Mouse (Mus musculus) v-Abl transformed pro-B cells (cell line): ENCODE results near the gene Ift22.
"Not testable (repeated sequence)": the region's sequence is repeated elsewhere in the genome, so short reads cannot be mapped to it uniquely, and the experiment has no call there.

Experiments
- in situ Hi-C, 2 experiments: fragments of 400-800 bp; cut with MboI; formaldehyde crosslinking; loops; one replicate each; pipeline ENCODE4 v1.15.1; 2025; ENCODE audit not compliant: unreplicated experiment in 2 of 2

Ift22 gene

GRCm38 (mm10) chr5:136942781-136943180, 34.8 kb downstream of the Ift22 start:
- in situ Hi-C loops: no loop called here

DNA sequence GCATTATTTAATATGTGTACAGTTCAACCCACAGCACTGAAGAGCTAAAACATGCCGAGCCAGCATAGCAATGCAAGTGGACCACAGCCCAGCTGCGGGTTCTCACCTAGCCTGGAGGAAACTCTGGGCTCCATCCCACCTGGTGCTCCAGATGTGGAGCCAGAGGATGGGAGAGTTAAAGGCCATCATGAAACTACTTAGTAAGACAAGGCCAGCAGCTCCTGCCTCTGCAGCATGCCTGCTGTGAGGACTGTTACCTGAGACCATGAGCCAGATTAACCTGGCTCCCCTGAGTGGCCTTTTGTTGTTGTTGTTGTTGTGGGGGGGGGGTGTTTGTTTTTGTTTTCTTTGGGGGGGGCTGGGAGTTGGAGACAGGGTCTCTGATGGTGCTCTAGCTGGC, 35.4 kb downstream of the Ift22 start:
- in situ Hi-C loops: no loop called here

GRCm38 (mm10) chr5:136945084-136945483, 37.1 kb downstream of the Ift22 start:
- in situ Hi-C loops: no loop called here

- in situ Hi-C loops: no loop called here
These were observed 39.9 kb downstream of the Ift22 start for GRCm38 (mm10) chr5:136947874-136948273.

GRCm38 (mm10) chr5:136949551-136950336, 41.8 kb downstream of the Ift22 start:
- in situ Hi-C loops: not testable (repeated sequence)

DNA sequence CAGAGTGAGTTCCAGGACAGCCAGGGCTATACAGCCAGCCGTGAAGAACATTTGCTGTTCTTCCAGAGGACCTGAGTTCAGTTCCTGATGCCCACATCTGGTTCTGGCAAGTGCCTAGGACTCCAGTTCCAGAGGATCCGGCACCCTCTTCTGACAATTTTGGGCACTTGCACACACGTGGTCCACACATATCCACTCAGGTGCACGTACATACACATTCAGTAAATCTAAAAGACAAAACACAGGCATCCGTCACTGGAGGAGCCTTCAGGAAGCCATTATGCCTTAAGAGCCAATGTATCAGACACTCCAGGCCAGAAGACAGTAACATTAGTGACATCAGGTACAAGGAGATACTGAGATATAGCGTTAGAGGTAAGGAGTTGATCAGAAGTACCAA, 42.6 kb downstream of the Ift22 start:
- in situ Hi-C loops: no loop called here

DNA sequence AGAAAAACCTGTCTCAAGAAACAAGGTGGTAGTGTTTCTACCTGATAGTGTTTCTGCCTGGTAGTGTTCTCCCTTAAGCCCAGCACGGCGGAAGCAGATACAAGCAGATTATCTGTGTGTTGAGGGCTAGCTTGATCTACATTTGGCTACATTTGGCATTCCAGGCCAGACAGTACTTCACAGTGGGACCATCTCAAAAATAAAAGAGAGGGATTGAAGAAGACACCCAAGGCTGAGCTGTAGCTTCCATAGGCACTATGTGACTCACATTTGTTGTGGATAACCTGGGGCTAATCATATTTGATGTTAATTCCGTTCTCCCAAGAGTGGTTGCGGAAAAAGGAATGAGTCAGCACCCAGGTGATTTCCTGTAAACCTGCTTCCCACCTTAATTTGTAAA, 44.2 kb downstream of the Ift22 start:
- in situ Hi-C loops: no loop called here

DNA sequence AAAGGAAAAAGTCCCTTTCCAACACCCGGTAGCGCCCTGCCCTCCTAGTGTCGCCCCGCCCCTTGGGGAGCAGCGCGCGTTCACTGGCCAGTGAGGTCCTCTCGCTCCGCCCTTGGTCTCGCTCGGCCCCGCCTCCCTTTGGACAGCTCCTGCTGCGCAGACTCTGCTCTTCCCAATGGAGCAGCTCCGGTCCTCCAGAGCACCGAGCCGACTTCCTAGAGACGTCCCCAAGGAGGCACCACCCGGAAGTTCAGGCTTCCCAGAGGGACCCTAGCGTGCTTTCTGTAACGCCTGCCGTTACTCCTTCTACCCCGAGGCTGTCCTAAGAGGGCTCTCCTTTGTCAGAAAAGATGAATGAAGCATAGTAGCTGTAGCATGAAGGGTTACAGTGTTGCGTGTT, 45.1 kb downstream of the Ift22 start, which contains the start of gene Fis1:
Gene Fis1, plus strand, starts transcription at position 261 of the 400 bp plus-strand sequence.
- in situ Hi-C loops: no loop called here

DNA sequence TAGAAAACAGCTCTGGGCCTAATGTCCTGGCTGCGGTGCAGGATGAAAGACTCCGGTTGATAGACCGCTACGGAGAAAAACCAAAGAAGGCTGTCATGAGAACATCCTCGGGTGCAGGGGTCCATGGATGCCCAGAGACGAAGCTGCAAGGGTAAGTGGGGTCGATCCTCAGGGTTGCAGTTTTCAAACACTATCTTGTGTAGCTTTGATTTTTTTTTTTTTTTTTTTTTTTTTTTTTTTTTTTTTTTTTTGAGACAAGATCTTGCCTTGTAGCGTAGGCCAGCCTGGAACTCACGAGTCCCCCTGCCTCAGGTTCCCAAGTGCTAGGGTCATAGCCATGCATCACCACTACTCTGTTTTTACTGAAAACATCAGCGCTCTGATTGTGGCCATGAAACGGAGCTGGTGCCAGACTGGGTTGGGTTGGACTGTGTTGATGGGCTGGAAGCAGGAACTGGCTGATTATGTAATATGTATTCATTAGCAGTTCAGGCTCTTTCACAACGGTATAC, 45.5 kb downstream of the Ift22 start:
- in situ Hi-C loops: no loop called here

GRCm38 (mm10) chr5:136955622-136956021, 47.7 kb downstream of the Ift22 start:
- in situ Hi-C loops: no loop called here

DNA sequence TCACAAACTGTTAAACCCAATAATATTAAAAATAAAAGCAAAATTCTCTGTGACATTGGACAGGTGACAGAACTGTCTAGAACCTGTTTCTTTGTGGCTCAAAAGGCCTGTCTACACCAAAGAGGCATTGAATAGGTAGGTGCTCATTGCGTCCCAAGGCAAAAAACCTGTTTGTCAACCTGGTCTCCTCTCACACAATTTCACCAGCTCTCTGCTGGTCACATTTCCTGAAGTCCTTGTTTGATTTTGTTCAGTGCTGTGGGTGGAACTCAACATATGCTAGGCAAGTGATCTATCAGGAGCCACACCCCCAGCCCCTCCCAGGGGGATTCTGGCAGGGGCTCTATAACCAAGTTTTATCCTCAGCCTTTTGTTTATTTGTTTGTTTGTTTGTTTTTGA, 49.3 kb downstream of the Ift22 start:
- in situ Hi-C loops: no loop called here

DNA sequence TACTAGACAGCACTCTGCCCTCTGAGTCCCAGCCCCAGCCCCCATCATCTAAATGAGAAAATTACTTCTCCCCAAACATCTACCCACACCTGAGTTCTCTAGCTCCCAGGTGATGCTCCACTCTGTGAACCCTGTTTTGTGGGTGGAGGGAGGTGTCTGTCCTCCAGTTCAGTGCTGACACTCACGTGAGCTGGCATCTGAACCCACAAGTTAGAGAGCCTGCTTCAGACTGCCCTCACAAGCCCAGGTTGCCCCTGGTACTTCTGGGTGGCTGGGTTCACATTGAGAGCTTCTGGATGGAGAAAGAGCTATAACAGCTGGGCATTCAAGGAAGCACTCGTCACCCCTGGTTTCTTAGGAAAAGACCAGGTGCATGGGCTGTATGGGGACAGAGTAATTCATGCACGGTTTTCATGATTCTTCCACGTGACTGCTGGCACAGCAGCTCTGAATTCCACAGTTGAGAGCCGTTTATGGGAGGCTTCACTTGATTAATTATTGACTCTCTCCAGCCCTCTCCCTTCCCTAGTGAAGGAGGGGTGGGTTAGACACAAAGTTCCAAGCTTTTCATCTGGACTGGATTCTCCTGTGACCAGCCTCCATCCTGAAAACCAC, 51.1 kb downstream of the Ift22 start:
- in situ Hi-C loops: no loop called here

DNA sequence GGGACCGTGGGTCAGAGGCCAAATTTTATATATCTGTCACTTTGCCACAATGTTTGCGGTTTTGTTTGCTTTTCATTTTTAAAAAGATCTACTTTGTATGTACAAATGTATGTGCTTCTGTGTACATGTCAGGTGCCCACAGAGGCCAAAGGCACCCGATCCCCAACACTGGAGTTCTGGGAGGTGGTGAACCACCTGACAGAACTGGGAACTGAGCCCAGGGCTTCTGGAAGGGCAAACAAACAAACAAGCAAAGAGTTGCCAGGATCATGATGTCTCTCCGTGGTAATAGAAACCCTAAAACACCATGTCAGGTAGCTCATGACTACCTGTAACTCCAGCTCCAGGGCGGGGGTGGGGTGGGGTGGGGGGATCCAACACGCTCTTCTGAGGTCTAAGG, 52.1 kb downstream of the Ift22 start:
- in situ Hi-C loops: no loop called here

DNA sequence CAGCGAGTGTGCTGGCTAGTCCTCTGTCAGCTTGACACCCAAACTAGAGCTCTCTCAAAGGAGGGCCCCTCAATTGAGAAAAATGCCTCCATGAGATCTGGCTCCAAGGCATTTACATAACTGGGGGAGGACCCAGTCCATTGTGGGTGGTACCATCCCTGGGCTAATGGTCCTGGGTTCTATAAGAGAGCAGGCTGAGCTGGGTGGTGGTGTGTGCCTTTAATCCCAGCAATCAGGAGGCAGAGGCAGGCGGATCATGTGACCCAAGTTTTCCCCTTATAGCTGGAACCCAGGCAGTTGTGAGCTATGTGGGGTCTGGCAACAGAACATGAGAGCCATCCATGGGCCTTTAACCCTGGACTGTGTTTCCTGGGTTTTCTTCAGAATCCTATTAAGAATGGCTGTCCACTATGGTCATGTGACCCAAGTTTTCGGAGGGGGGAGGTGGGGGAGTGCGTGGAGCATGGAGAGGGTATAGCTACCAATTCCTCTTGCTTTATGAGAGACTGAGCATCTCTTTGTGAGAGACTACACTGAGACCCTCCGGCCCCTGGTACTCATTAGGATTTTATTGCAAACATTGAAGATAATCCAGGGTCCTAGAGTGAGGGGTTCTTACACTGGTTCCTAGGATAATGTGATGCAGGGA, 53.5 kb downstream of the Ift22 start:
- in situ Hi-C loops: no loop called here

DNA sequence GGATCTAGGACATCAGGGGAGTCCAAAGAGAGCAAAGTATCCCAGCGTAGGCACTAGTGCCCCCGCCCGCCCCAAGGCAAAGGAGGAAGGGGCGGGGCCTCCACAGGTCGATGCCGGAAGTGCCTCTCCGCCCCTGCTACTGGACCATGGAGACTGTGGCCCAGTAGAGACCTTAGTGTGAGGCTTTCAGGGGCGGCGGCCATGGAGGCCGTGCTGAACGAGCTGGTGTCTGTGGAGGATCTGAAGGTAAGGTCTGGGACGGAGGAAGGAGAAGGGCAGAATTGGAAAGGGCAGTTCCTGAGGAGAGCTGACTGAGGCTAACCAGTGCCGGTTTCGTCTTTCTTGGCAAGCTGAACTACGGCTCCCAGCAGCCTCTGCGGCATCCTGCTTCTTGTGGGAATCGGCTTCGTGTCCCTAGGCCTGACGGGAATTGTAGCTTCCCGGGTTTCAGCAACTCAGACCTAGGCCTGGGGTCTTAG, 54.1 kb downstream of the Ift22 start:
- in situ Hi-C loops: no loop called here

DNA sequence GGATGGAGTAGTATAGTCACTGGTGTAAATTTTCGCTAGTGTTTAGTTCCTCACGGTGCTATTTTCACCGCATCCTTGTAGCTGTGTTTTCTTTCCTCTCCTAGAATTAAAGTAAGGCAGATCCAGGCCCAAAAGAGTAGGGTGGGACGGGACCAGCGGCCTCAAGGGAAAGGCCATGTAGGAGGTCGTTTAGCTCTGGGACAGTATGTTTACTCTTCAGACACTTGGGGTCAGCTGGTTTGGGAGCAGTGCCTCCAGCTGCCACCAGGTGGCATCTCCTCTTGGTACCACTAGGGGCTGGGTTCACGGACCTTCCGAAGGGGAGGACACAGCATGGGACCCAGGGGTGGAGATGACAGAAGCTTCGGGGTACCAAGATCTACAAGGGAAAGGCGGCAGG, 54.6 kb downstream of the Ift22 start:
- in situ Hi-C loops: no loop called here

DNA sequence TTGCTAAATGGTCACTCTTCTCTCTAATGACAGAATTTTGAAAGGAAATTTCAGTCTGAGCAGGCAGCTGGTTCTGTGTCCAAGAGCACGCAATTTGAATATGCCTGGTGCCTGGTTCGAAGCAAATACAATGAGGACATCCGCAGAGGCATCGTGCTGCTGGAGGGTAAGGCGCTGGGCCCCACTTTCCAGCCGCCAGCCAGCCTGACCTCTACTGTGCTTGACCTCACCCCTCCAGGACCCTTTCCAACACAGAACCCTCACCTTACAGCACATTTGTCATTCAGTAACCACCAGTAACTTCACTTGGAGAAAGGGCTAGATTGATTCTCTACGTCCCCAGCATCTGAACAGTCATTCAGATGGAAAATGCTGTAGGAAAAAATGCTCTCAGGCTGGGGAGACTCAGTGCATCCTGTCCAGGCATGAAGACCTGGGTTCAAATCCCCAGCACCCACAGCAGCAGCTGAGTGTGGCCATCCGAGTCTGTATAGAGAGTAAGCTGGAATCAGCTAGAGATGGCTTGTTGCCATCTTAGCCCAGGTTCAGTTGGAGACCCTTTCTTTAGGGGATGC, 55.1 kb downstream of the Ift22 start:
- in situ Hi-C loops: no loop called here
